Mouse (Mus musculus) forebrain, embryonic 15.5 days (tissue): ENCODE measurements around the gene Thpo. TPM values are rescaled to one million over a fixed set of nuclear protein-coding genes. Genes with fewer than 3 reads are reported as not detected.

Source experiments
- ATAC-seq: fragments of 200-750 bp; cut with Nextera tagmentation; replicated peaks from 2 replicates; pipeline ENCODE4 v1.8.0; 2017; ENCODE audit warnings: mild to moderate bottlenecking, moderate TSS enrichment, moderate library complexity
- H3K27ac ChIP-seq: fragments of 300-500 bp; sonication (generic); replicated peaks from 2 replicates; pipeline ENCODE4 v1.5.1; 2015; ENCODE audit warnings: mild to moderate bottlenecking, inconsistent platforms
- H3K27me3 ChIP-seq: fragments of 300-500 bp; sonication (generic); 2 replicates; pipeline ENCODE4 v1.6.1; 2015; ENCODE audit warnings: inconsistent platforms
- H3K36me3 ChIP-seq: fragments of 300-500 bp; sonication (generic); 2 replicates; pipeline ENCODE4 v1.6.1; 2015; ENCODE audit warnings: mild to moderate bottlenecking, inconsistent platforms
- H3K4me1 ChIP-seq: fragments of 300-500 bp; sonication (generic); 2 replicates; pipeline ENCODE4 v1.6.1; 2015; ENCODE audit warnings: inconsistent platforms
- H3K4me2 ChIP-seq: fragments of 300-500 bp; sonication (generic); replicated peaks from 2 replicates; pipeline ENCODE4 v1.6.1; 2015; ENCODE audit warnings: mild to moderate bottlenecking, inconsistent platforms
- H3K4me3 ChIP-seq: fragments of 300-500 bp; sonication (generic); 2 replicates; pipeline ENCODE4 v1.5.1; 2015; ENCODE audit warnings: mild to moderate bottlenecking, inconsistent platforms
- H3K9ac ChIP-seq: fragments of 300-500 bp; sonication (generic); replicated peaks from 2 replicates; pipeline ENCODE4 v1.6.1; 2015; ENCODE audit warnings: mild to moderate bottlenecking, inconsistent platforms
- H3K9me3 ChIP-seq: fragments of 300-500 bp; sonication (generic); 2 replicates; pipeline ENCODE4 v1.6.1; 2016; ENCODE audit warnings: inconsistent platforms
- WGBS: fragments of 180-500 bp; shearing (Covaris S2); methylation state at CpG from one replicate; pipeline ENCODE4 v1.1.7; 2015; ENCODE audit warnings: mixed read lengths; 5-methylcytosine and 5-hydroxymethylcytosine counted together
- polyA plus RNA-seq: library from polyadenylated mRNA; unstranded; fragments of >200 nt; fragmentation: Nextera tagmentation; extraction: Ambion mirVana; gene quantifications from 2 replicates; pipeline ENCODE4 v1.2.1, GENCODE M21; 2015

The Thpo gene
- 0.80 and 0.91 TPM in 2 replicates for polyA plus RNA-seq

DNA sequence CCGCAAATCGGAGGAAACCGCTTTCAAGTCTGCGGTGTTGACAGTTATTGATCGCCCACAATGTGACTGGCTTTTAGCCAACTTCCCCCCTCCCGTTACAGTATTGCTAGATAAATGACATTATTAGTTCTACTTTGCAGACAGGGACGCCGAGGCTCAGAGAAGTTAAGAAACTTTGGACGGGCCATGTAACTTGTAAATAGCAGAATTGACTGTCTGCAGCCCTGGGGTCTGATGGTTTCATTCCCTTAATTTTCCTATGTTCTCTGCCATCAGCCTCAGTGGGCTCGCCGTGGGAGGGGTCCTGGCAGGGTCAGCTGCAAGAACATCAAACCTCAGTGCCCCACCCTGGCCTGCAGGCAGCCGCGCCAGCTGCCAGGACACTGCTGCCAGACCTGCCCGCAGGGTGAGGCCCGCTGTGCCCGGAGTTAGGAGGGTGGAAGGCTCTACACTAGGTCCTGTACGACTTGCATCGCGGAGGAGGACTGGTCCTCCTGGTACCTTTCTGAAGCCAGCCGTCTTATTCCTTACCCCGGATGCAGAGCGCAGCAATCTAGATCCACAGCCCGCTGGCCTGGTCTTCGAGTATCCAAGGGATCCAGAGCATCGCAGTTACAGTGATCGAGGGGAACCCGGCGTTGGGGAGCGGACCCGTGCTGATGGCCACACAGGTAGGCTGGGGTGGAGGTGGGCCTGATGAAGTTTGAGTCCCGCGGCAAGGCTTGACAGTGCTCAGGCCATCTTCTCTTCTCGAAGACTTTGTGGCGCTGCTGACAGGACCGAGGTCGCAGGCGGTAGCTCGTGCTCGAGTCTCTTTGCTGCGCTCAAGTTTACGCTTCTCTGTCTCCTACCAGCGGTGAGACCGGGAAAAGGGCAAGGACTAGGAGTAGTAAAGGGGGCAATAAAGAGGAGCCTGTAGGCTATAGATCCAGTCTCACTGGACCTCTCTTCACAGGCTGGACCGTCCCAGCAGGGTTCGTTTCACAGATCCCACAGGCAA lies at the start of gene Thpo:
TSS of gene Thpo (minus strand) at position 781 of the 1,000 bp plus-strand sequence.
- WGBS, result 4% methylated on average over 45 of the region's 45 CpGs
- Histone ChIP-seq H3K36me3 (no peaks in the 10 kb centered on the region), H3K9me3 (no peaks in the 10 kb centered on the region), H3K4me1 (peaks cover 20% of the 10 kb centered on the region), H3K4me2 (peak within 1 kb of the TSS; percentile 90), H3K9ac (peak within 1 kb of the TSS; percentile 79), H3K27me3 (peaks cover 22% of the 10 kb centered on the region), H3K27ac (no peak within 1 kb of the TSS), H3K4me3 (peak within 1 kb of the TSS; percentile 74)
- ATAC-seq, result no peak

GRCm38 (mm10) chr16:20783891-20784290 lies 49.6 kb upstream of the Thpo start:
- Histone ChIP-seq H3K9me3 (no peaks in the 10 kb centered on the region), H3K4me3 (no peak overlapping the region), H3K27ac (no peak overlapping the region), H3K4me1 (no peaks in the 10 kb centered on the region), H3K9ac (no peak overlapping the region), H3K27me3 (no peaks in the 10 kb centered on the region), H3K4me2 (no peak overlapping the region), H3K36me3 (no peaks in the 10 kb centered on the region)
- 92% methylated on average over 2 of the region's 2 CpGs for WGBS
- no peak for ATAC-seq

- 81% methylated on average over 4 of the region's 4 CpGs for WGBS
- no peak overlapping the region for H3K4me2 ChIP-seq
- no peaks in the 10 kb centered on the region for H3K4me1 ChIP-seq
- no peak overlapping the region for H3K4me3 ChIP-seq
- H3K9ac ChIP-seq, result no peak overlapping the region
- no peaks in the 10 kb centered on the region for H3K36me3 ChIP-seq
- H3K27ac ChIP-seq, result no peak overlapping the region
- H3K9me3 ChIP-seq, result no peaks in the 10 kb centered on the region
- ATAC-seq, result no peak
- no peaks in the 10 kb centered on the region for H3K27me3 ChIP-seq
Measured at GRCm38 (mm10) chr16:20781101-20781630, 46.9 kb upstream of the Thpo start.

- no peak overlapping the region for H3K4me3 ChIP-seq
- 79% methylated on average over 3 of the region's 3 CpGs for WGBS
Measured at GRCm38 (mm10) chr16:20779846-20780245, 45.5 kb upstream of the Thpo start.

DNA sequence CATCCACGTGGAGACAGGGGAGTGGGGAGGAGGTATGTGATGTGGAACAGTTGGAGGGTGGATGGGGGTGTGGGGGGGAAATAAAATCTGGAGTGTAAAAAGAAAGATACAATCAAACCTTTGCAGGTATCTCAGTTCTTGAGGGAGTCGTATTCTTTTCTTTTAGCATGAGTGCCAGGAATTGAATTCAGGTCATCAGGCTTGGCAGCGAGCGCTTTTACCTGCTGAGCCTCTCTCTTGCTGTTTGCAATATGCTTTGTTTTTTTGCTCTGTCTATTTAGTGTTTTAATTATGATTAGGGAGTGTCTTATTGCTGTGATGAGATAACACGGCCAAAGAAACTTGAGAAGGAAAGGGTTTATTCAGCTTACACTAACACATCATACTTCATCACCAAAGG lies 40.7 kb upstream of the Thpo start:
- WGBS, result 79% methylated on average over 5 of the region's 5 CpGs
- no peak for ATAC-seq

More at GRCm38 (mm10) chr16:20779846-20780245, 45.5 kb upstream of the Thpo start:
- ATAC-seq, result no peak
- H3K4me1 ChIP-seq, result no peaks in the 10 kb centered on the region
- no peak overlapping the region for H3K27ac ChIP-seq
- no peaks in the 10 kb centered on the region for H3K27me3 ChIP-seq
- no peaks in the 10 kb centered on the region for H3K36me3 ChIP-seq
- no peak overlapping the region for H3K9ac ChIP-seq
- no peaks in the 10 kb centered on the region for H3K9me3 ChIP-seq
- H3K4me2 ChIP-seq, result no peak overlapping the region

GRCm38 (mm10) chr16:20765244-20765643 lies 30.9 kb upstream of the Thpo start:
- Histone ChIP-seq H3K9me3 (no peaks in the 10 kb centered on the region), H3K4me3 (no peak overlapping the region), H3K27me3 (no peaks in the 10 kb centered on the region), H3K4me1 (no peaks in the 10 kb centered on the region), H3K36me3 (no peaks in the 10 kb centered on the region), H3K9ac (no peak overlapping the region), H3K27ac (no peak overlapping the region), H3K4me2 (no peak overlapping the region)
- 53% methylated on average over 9 of the region's 9 CpGs for WGBS
- no peak for ATAC-seq

More for the DNA sequence above, 40.7 kb upstream of the Thpo start:
- H3K9me3 ChIP-seq, result no peaks in the 10 kb centered on the region
- H3K27me3 ChIP-seq, result no peaks in the 10 kb centered on the region
- H3K4me3 ChIP-seq, result no peak overlapping the region
- no peaks in the 10 kb centered on the region for H3K4me1 ChIP-seq
- H3K36me3 ChIP-seq, result no peaks in the 10 kb centered on the region
- H3K9ac ChIP-seq, result no peak overlapping the region
- no peak overlapping the region for H3K27ac ChIP-seq
- no peak overlapping the region for H3K4me2 ChIP-seq

DNA sequence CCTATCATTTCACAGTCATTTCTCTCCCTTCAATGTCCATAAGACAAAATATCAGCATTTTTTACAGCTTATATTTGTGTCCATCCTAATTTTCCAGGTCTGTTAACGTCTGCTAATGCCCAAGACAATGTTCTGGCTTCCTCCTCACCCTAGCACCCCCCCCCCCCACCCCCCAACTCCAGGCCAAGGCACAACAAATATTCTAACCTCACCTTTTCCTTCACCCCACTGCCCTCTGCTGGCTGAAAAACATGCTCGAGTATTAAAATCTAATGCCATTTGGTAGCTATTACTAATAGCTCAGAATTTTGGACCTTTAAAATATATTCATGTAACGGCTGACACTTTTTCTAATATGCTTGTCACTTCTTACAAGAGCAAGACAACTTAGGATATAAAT lies 27.4 kb upstream of the Thpo start:
- Histone ChIP-seq H3K27ac (no peak overlapping the region), H3K36me3 (no peaks in the 10 kb centered on the region), H3K4me1 (no peaks in the 10 kb centered on the region), H3K9ac (no peak overlapping the region), H3K27me3 (no peaks in the 10 kb centered on the region), H3K4me3 (no peak overlapping the region), H3K9me3 (no peaks in the 10 kb centered on the region), H3K4me2 (no peak overlapping the region)
- ATAC-seq, result no peak
- WGBS, result 8% methylated on average over 3 of the region's 3 CpGs

DNA sequence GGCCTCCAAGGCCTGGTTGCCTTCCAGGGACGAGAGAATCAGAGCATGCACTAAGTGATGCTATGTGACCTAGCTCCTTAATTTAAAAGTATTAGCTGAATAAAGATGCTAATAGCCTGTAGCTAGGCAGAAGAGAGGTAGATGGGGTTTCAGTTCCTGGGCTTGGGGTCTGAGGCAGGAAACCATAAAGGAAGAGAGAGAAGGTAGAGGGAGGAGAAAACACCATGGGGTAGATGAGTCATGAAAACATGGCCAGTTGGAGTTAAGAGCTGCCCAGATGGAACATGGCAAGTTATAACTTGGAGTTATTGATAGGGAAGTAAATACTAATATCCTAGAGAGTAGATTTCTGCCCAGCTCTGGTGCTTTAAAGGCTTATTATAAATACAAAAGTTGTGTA lies 23.1 kb upstream of the Thpo start:
- no peaks in the 10 kb centered on the region for H3K4me1 ChIP-seq
- no peaks in the 10 kb centered on the region for H3K36me3 ChIP-seq
- no peak for ATAC-seq
- WGBS, result 78% methylated on average over 1 of the region's 1 CpGs
- H3K9me3 ChIP-seq, result no peaks in the 10 kb centered on the region
- no peak overlapping the region for H3K4me2 ChIP-seq
- H3K27ac ChIP-seq, result no peak overlapping the region
- no peak overlapping the region for H3K4me3 ChIP-seq
- no peak overlapping the region for H3K9ac ChIP-seq
- no peaks in the 10 kb centered on the region for H3K27me3 ChIP-seq

- ATAC-seq, result no peak
- WGBS, result 95% methylated on average over 5 of the region's 5 CpGs
- no peak overlapping the region for H3K4me3 ChIP-seq
- H3K4me2 ChIP-seq, result no peak overlapping the region
- H3K9ac ChIP-seq, result no peak overlapping the region
- no peaks in the 10 kb centered on the region for H3K27me3 ChIP-seq
- H3K9me3 ChIP-seq, result no peaks in the 10 kb centered on the region
- H3K4me1 ChIP-seq, result no peaks in the 10 kb centered on the region
- H3K36me3 ChIP-seq, result no peaks in the 10 kb centered on the region
- H3K27ac ChIP-seq, result no peak overlapping the region
Measured at GRCm38 (mm10) chr16:20756052-20756451, 21.7 kb upstream of the Thpo start.

- Histone ChIP-seq H3K9ac (no peak overlapping the region), H3K4me2 (no peak overlapping the region), H3K36me3 (no peaks in the 10 kb centered on the region), H3K27me3 (no peaks in the 10 kb centered on the region), H3K4me1 (peaks cover 10% of the 10 kb centered on the region), H3K4me3 (no peak overlapping the region), H3K9me3 (no peaks in the 10 kb centered on the region), H3K27ac (no peak overlapping the region)
- 53% methylated on average over 8 of the region's 8 CpGs for WGBS
- ATAC-seq, result no peak
Measured at GRCm38 (mm10) chr16:20750518-20750917, 16.2 kb upstream of the Thpo start.

DNA sequence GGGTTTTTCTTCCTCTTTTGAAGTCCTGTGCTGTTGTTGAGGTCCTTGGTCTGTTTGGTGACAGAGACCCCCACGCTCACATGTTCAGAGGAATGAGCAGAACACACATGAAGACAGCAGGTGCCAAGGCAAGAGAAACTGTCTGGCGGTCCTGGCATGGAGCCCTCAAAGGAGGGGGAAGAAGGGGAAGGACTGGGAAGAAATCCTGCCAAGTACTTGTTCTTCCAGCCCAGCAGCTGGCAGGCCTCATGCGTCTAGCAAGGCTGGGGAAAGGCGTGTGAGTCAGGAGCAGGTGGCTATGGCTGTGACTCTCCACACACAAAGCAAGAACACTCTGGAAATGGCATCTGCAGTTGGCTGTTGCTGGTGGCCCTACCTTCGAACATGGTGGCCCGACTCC lies 12.3 kb upstream of the Thpo start:
- Histone ChIP-seq H3K36me3 (no peaks in the 10 kb centered on the region), H3K27me3 (no peaks in the 10 kb centered on the region), H3K27ac (peak overlapping the region; percentile 29; the same call in 1 of the 2 replicates), H3K4me1 (peaks cover 10% of the 10 kb centered on the region), H3K4me3 (no peak overlapping the region), H3K9me3 (no peaks in the 10 kb centered on the region), H3K9ac (no peak overlapping the region), H3K4me2 (no peak overlapping the region)
- 39% methylated on average over 6 of the region's 6 CpGs for WGBS
- ATAC-seq, result peak; percentile 91

- Histone ChIP-seq H3K4me3 (no peak overlapping the region), H3K27ac (no peak overlapping the region), H3K36me3 (no peaks in the 10 kb centered on the region), H3K4me2 (no peak overlapping the region), H3K9me3 (no peaks in the 10 kb centered on the region), H3K27me3 (peaks cover 9% of the 10 kb centered on the region), H3K4me1 (no peaks in the 10 kb centered on the region), H3K9ac (no peak overlapping the region)
- no peak for ATAC-seq
- WGBS, result 92% methylated on average over 9 of the region's 9 CpGs
Measured at GRCm38 (mm10) chr16:20739845-20740244, 5.5 kb upstream of the Thpo start.
